Mouse (Mus musculus) forebrain, embryonic 14.5 days (tissue): ENCODE results near the gene Dynlt1f. TPM values are rescaled to one million over a fixed set of nuclear protein-coding genes. Genes with fewer than 3 reads are reported as not detected.
A peak's percentile ranks its signal among the peaks of the same experiment; 100 is the strongest.
"Not testable (repeated sequence)": the region's sequence is repeated elsewhere in the genome, so short reads cannot be mapped to it uniquely, and the experiment has no call there.

Experiments used
- ATAC-seq: fragments of 200-750 bp; cut with Nextera tagmentation; 2 replicates; pipeline ENCODE4 v1.8.0; 2017; ENCODE audit warnings: mild to moderate bottlenecking, moderate library complexity
- DNase-seq: peaks from one replicate; pipeline ENCODE4 v3.0.0-alpha.2; 2015; ENCODE audit warnings: low spot score
- H3K27ac ChIP-seq: fragments of 300-500 bp; sonication (generic); 2 replicates; pipeline ENCODE4 v1.5.1; 2014; ENCODE audit warnings: low read depth, mild to moderate bottlenecking, control low read depth, low read length, moderate library complexity
- H3K27me3 ChIP-seq: fragments of 300-500 bp; sonication (generic); replicated peaks from 2 replicates; pipeline ENCODE4 v1.6.1; 2014; ENCODE audit warnings: low read length, control low read depth, mixed read lengths; ENCODE audit not compliant: control insufficient read depth, insufficient read depth
- H3K36me3 ChIP-seq: fragments of 300-500 bp; sonication (generic); 2 replicates; pipeline ENCODE4 v1.6.1; 2014; ENCODE audit warnings: low read length, control low read depth; ENCODE audit not compliant: control insufficient read depth, insufficient read depth
- H3K4me1 ChIP-seq: fragments of 300-500 bp; sonication (generic); 2 replicates; pipeline ENCODE4 v1.6.1; 2014; ENCODE audit warnings: antibody characterized with exemption, low read length, control low read depth; ENCODE audit not compliant: control insufficient read depth, insufficient read depth
- H3K4me2 ChIP-seq: fragments of 300-500 bp; sonication (generic); 2 replicates; pipeline ENCODE4 v1.6.1; 2014; ENCODE audit warnings: mild to moderate bottlenecking, control low read depth, low read length
- H3K4me3 ChIP-seq: fragments of 300-500 bp; sonication (generic); 2 replicates; pipeline ENCODE4 v1.5.1; 2014; ENCODE audit warnings: low read depth, low read length, control low read depth
- H3K9ac ChIP-seq: fragments of 300-500 bp; sonication (generic); 2 replicates; pipeline ENCODE4 v1.6.1; 2014; ENCODE audit warnings: mild to moderate bottlenecking, low read length, control low read depth, moderate library complexity
- H3K9me3 ChIP-seq: fragments of 300-500 bp; sonication (generic); replicated peaks from 2 replicates; pipeline ENCODE4 v1.6.1; 2016; ENCODE audit warnings: low read length, control low read depth, mixed read lengths; ENCODE audit not compliant: control insufficient read depth
- WGBS: fragments of 180-500 bp; shearing (Covaris S2); extraction: QIAGEN DNeasy Blood & Tissue Kit; methylation state at CpG from one replicate; pipeline ENCODE4 v1.1.7; 2014; 5-methylcytosine and 5-hydroxymethylcytosine counted together
- polyA plus RNA-seq: library from polyadenylated mRNA; unstranded; fragments of >200 nt; fragmentation: Nextera tagmentation; extraction: Ambion mirVana; gene quantifications from 2 replicates; pipeline ENCODE4 v1.2.1, GENCODE M21; 2014

The Dynlt1f gene
- polyA plus RNA-seq, 1 experiment from 2014 or later = 376 TPM

- H3K36me3 ChIP-seq, H3K4me2 ChIP-seq, H3K9me3 ChIP-seq, H3K4me1 ChIP-seq, H3K27ac ChIP-seq, H3K4me3 ChIP-seq, H3K9ac ChIP-seq, ATAC-seq, DNase-seq, H3K27me3 ChIP-seq: not testable (repeated sequence)
- 89% methylated on average over 5 of the region's 6 CpGs for WGBS
Measured at GRCm38 (mm10) chr17:6620035-6620434, 35.7 kb downstream of the Dynlt1f start.

DNA sequence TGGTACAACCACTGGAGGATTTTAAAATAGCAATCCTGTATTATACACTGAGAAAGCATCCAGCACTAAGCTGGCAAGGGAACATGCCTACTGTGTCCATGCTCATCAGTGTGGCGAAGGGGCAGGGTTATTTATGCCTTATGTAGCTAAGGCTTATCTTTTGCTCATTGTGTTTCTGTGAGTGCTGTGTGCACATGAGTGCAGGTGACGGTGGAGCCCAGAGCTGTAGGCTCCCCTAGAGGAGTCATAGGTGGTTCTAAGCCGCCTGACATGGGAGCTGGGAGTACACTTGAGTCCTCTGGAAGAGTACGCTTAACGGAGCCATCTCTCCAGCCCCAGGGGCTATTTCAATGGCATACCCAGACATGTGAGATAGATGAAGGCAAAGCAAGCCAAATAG is 36.4 kb downstream of the Dynlt1f start:
- H3K4me3 ChIP-seq, H3K36me3 ChIP-seq, H3K27me3 ChIP-seq, H3K9me3 ChIP-seq, H3K4me1 ChIP-seq, DNase-seq, ATAC-seq, H3K4me2 ChIP-seq, H3K27ac ChIP-seq, H3K9ac ChIP-seq: not testable (repeated sequence)
- WGBS = 82% methylated on average over 5 of the region's 5 CpGs

DNA sequence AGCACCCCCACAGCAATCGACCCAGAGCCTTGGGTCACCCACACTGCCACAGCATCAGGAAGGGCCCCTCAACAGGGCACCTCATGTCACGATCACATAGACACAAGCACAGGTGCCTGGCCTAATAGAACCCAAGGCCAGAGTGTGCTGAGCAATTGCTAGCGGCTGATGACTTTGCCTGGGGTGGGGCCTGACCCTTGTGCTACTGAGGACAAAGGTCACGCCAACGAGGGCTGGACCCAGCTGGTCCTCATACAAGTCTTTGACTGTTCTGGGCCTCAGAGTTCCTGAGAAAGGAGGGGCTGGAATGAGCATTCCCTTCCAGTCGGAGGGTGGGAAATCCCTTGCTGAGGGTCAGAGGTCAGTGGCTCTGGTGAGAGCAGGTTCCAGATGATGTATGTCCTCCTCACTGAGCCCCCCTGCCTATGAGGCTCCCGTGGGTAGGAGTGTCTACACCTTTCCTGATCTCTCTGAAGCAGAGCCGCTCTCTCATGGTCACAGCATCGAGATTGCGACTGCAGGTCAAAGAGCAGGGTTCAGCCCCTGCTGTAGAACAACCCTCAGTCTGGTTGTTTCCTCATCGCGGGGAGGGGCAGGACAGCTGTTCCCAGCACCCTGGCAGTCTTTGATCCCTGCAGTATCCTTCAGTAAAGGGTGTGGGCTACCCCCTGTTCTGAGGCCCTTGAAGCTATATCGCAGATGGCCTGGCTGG is 37.9 kb downstream of the Dynlt1f start:
- not testable (repeated sequence) for H3K4me2 ChIP-seq, ATAC-seq, H3K4me3 ChIP-seq, H3K9me3 ChIP-seq, H3K27ac ChIP-seq, H3K4me1 ChIP-seq, H3K27me3 ChIP-seq, H3K36me3 ChIP-seq, H3K9ac ChIP-seq, DNase-seq
- 81% methylated on average over 6 of the region's 13 CpGs for WGBS

GRCm38 (mm10) chr17:6616731-6617130 is 39.0 kb downstream of the Dynlt1f start:
- not testable (repeated sequence) for DNase-seq, H3K9me3 ChIP-seq, H3K9ac ChIP-seq, H3K36me3 ChIP-seq, H3K27me3 ChIP-seq, H3K27ac ChIP-seq, H3K4me2 ChIP-seq, H3K4me1 ChIP-seq, H3K4me3 ChIP-seq, ATAC-seq
- WGBS = 97% methylated on average over 9 of the region's 9 CpGs

DNA sequence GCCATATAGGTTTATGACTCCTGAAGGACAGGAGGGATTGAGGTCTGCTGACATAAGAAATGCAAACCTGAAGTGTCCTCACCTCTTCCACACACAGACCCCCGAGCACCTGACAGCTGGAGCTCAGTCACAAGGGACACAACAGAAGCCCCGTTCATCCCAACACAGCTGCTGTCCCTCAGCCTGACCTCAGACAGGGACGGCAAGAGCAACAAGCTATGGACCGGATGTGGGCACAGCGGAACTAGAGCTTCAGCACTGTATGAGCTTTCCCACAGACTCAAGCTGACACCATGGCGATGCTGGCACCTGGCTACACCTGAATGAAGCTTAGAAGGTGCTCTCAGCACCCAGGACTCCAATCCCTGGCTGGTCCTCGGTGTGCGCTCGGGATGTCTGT is 41.4 kb downstream of the Dynlt1f start:
- WGBS = 88% methylated on average over 5 of the region's 9 CpGs
- H3K9ac ChIP-seq, H3K4me3 ChIP-seq, H3K27me3 ChIP-seq, ATAC-seq, H3K4me2 ChIP-seq, H3K4me1 ChIP-seq, H3K9me3 ChIP-seq, H3K27ac ChIP-seq, H3K36me3 ChIP-seq, DNase-seq: not testable (repeated sequence)

- ATAC-seq, H3K4me3 ChIP-seq, H3K9me3 ChIP-seq, H3K36me3 ChIP-seq, H3K27me3 ChIP-seq, DNase-seq, H3K27ac ChIP-seq, H3K4me2 ChIP-seq, H3K4me1 ChIP-seq, H3K9ac ChIP-seq: not testable (repeated sequence)
- WGBS = 92% methylated on average over 11 of the region's 14 CpGs
Measured at GRCm38 (mm10) chr17:6613524-6613923, 42.2 kb downstream of the Dynlt1f start.

GRCm38 (mm10) chr17:6605347-6605746 is 50.4 kb downstream of the Dynlt1f start:
- WGBS = 68% methylated on average over 1 of the region's 1 CpGs
- H3K4me2 ChIP-seq, H3K36me3 ChIP-seq, DNase-seq, ATAC-seq, H3K27ac ChIP-seq, H3K9me3 ChIP-seq, H3K4me1 ChIP-seq, H3K27me3 ChIP-seq, H3K9ac ChIP-seq, H3K4me3 ChIP-seq: not testable (repeated sequence)

DNA sequence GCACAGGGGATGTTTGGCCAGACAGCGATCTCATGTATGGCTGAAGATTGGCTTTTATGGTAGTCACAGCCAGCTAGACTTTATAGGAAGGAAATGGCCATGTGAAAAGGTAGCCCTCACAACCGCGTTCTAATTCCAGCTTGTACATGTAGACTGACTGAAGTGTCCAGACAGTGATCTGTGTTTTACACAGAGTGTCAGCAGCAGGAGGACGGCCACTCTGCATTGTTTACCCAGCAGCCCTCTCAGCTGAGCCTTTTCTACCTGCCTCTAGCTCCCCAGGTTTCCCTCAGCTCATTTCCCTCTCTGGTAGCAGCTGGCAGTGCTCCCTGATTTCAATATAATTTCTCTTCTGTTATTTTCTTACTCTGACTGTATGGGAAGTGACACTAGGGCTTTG is 53.5 kb downstream of the Dynlt1f start:
- not testable (repeated sequence) for H3K4me3 ChIP-seq, H3K36me3 ChIP-seq, H3K9ac ChIP-seq, DNase-seq, H3K27me3 ChIP-seq, H3K9me3 ChIP-seq, H3K4me1 ChIP-seq, H3K27ac ChIP-seq
- WGBS = 25% methylated on average over 3 of the region's 4 CpGs
- H3K4me2 ChIP-seq = peak overlapping the region; percentile 28; the same call in 1 of the 2 replicates
- ATAC-seq = peak; percentile 37; the same call in 1 of the 2 replicates

DNA sequence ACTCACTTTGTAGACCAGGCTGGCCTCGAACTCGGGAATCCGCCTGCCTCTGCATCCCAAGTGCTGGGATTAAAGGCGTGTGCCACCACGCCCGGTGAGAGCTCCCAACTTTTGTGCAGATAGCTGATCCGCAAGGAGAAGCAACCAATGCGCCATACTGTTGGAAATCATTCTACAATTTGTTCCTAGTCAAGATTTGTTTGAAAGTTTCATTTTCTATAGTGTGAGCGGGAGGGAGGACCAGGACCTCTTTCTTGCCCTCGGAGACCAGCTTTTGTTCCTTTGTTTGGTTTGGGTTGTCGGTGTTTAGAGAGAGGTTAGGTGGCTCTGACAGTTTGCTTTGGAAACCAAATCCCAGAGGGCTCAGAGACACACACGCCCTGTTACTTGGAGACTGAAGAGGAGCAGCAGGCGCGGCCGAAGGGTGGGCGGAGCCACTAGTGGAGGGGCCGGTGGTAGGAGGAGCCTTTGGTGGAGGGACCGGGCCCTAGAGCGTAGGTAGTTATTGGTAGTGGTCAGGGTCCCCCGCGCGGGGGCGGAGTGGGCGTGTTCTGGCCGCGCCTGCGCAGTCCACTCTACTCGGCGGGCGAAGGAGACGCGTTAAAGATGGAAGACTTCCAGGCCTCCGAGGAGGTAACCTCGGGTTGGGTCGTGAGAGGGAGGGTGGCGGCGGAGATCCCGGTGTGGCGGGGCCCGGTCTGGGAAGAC is 54.3 kb downstream of the Dynlt1f start, which contains the start of gene Dynlt1c:
Gene Dynlt1c, plus strand, starts transcription at position 468 of the 708 bp plus-strand sequence.
- Histone ChIP-seq H3K9ac (0 out of 2 replicates have a peak within 1 kb of the TSS, but pooled peaks have one; percentile 13), H3K4me3 (peak within 1 kb of the TSS; percentile 23; the same call in 1 of the 2 replicates), H3K4me2 (peak within 1 kb of the TSS; percentile 35; the same call in 1 of the 2 replicates)
- H3K4me1 ChIP-seq, H3K9me3 ChIP-seq, H3K27ac ChIP-seq, H3K36me3 ChIP-seq, H3K27me3 ChIP-seq: not testable (repeated sequence)
- whole genome bisulfite sequencing = 8% methylated on average over 26 of the region's 40 CpGs
- peak; percentile 84 for DNase-seq
- peak; percentile 98 for ATAC-seq
